Mouse (Mus musculus): ENCODE data around the gene Rpl3.

The Rpl3 gene

DNA sequence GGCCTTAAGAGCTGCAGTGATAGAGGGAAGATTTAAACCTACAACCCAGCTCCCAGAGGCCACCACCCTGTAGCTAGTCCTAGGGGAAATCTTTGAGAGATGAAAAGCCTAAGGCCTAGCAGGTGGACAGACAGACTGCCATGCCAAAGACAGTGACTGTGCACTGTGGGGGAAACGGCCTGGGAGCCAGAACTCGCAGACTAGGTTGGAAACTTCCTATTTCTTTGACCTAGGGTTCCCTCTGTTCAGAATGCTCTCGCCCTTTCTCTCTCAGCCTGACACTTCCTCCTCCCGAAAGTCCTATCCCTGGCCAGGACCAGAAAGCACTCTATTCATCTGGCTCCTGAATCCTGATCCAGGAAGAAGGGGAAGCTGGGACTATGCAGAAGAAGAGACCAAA lies 49.5 kb downstream of the Rpl3 start:
- DNase-seq (ENCODE audit: extremely low read depth, low read depth, low spot score) = no peak

DNA sequence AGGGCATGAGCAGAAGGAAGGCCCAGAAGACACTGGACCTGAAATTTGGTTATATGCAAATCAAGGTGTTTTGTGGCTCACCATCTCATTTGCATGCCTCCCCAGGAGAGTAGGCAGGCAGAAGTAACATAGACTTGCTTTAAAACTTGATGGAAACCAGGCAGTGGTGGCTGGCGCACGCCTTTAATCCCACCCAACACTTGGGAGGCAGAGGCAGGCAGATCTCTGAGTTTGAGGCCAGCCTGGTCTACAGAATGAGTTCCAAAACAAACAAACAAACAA lies 53.6 kb downstream of the Rpl3 start:
- no peak for DNase-seq (ENCODE audit: extremely low read depth, low read depth, low spot score)

DNA sequence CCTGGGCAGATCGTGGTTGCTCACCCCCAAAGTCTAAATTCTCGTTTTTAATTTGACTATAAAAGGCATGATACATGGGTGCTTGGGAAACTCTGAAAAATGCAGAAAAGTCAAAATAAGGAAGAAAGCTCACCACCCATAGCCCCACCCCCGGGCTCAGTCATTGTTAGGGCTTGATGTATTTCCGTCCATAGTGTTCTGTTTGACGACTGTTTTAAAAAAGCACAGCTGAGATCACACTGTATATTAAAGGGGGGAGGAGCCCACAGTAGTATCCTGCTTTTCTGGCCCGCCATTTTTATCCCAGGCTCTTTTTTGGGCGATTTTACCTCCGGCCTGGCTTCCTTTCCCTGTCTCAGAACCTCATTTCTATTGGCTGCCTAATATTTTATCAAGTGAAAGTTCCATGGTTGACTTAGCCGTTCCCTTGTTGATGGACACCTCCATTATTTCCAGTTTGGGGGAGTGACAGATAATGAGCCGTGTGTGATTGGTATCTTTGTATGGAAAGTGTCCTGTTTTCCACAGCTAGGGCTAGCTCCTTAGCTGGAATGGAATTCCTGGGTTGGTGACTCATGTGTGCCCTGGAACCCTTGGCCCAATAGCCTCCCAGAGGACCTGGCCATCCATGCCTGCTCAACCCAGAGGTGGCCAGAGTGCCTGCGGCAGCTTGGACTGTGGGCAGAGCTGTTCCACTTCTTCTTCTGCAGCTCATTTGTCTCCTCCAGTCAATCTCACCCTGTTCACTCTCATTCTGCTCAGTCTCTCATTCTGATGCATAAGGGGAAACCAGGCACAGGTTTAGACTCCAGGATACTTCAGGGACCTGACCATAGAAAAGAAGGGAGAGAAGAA lies 54.2 kb downstream of the Rpl3 start:
- DNase-seq (ENCODE audit: extremely low read depth, low read depth, low spot score) = no peak

DNA sequence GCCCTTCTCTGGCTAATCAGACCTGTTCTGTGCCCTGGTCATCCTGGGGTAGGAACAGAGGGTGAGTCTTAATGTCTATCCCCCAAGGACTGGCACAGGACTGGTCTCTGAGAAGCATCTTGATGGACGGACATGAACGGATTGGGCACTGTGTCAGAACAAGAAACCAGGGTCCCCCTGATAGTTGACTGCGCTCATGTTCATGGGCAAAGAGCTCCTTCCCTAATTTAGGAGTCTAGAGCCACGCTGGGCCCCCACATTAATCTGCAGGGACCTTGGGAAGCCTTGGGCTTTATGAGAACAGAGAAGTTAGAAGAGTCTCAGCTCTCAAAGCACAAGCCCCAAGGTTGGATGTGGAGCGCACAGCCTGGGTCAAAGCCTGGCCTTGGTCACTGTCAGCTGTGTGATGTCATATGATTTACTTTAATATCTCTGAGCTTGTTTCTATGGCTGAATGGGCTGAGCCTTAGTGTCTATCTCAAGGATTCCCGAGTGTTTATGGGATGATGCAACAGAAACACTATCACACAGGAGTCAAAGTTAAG lies 56.3 kb downstream of the Rpl3 start:
- no peak for DNase-seq (ENCODE audit: extremely low read depth, low read depth, low spot score)

DNA sequence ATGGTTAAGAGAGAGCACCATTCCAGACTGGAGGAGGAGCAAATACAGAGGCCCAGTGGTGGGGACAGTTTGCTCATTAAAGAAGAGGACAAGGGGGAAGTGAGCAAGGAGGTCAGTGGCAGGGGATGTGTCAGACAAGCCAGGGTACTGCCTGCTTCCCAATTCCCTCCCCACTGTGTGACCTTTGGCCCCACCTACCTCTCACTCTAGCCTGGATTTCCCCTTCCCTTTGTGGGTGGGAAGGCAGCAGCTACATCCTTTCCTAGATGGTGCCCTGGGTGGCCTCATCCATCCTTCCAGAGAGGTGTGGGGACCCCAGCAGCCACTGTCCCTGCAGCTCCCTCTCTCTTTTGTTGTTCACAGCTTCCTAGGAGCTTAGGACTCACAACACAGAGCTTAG lies 56.8 kb downstream of the Rpl3 start:
- no peak for DNase-seq (ENCODE audit: extremely low read depth, low read depth, low spot score)

DNA sequence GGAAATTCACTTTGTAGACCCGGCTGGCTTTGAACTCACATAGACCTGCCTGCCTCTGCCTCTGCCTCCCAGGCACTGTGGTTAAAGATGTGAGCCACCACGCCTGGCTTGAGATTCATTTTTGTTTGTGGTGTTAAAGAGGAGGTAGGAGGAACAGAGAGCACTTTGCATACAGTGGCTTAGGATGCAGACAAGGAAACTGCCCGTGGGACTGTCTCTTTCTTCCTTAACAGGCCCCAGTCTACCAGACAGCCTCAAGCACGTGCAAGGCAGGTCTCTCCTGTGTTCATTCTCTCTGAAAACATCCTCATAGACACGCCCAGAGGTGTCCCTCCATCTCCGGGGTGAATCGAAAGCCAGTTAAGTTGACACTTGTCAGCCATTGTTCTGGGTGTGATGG lies 57.3 kb downstream of the Rpl3 start:
- no peak for DNase-seq (ENCODE audit: extremely low read depth, low read depth, low spot score)

DNA sequence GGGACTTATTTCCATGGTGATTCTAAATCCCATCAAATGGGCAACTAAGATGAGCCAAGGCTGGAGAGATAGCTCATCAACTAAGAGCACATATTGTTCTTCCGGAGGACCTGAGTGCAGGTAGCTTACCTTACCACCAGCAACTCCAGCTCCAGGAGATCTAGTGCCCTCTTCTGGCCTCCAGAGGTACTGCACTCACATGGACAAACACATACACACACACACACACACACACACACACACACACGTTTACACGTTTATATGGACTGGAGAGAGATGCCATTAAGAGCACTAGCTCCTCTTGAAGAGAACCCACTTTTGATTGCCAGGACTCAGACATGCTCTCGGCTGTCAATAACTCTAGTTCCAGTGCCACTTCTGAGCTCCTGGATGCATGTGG lies 60.5 kb downstream of the Rpl3 start:
- DNase-seq (ENCODE audit: extremely low read depth, low read depth, low spot score) = no peak

DNA sequence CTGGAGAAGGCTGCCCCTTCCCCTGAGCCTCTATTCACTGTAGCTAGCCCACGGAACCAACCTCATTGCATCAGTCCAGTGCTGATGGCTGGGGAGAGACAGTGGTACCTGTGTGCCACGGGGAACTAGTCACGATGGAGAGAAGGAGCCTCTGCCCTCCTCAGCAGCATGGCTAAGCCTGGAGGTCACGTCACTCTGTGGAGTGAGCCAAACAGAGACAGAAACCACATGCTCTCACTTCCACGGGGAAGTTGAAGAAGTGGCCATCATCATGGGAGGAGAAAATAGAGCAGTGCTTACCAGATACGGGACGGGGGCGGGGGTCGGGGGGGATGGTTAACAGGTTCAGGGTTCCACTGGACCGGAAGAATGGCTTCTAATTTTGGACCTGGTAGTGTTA lies 61.3 kb downstream of the Rpl3 start:
- no peak for DNase-seq (ENCODE audit: extremely low read depth, low read depth, low spot score)

DNA sequence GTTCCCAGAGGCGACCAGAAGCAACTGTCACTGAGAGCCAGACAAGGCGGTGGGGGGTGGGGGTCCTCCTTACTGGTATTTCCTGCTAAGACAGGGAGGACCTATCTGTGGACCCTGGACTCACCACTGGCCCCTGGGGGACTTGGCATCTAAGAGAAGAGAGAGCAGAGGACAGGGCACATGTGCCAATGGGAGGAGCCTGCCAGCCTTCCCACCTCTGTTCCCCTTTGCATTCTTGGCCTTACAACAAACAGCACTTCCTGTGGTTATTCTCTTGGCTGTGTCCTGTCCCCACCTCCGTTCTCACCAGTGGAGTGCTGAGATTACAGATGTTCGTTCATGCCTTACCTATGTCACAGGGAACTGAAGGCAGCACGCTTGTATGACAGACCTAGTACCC lies 62.8 kb downstream of the Rpl3 start:
- no peak for DNase-seq (ENCODE audit: extremely low read depth, low read depth, low spot score)
